Mouse (Mus musculus) limb, embryonic 14.5 days (tissue): ENCODE results near the gene Akap13. TPM values are rescaled to one million over a fixed set of nuclear protein-coding genes. Genes with fewer than 3 reads are reported as not detected.

ENCODE experiments used
- ATAC-seq: fragments of 200-750 bp; cut with Nextera tagmentation; 2 replicates; pipeline ENCODE4 v1.8.0; 2017; ENCODE audit warnings: low read depth, moderate number of reproducible peaks, moderate TSS enrichment; ENCODE audit not compliant: low FRiP score
- DNase-seq: peaks from one replicate; pipeline ENCODE4 v3.0.0-alpha.2; 2015; ENCODE audit warnings: low spot score
- H3K27ac ChIP-seq: fragments of 300-500 bp; sonication (generic); replicated peaks from 2 replicates; pipeline ENCODE4 v1.5.1; 2014; ENCODE audit warnings: low read depth, mild to moderate bottlenecking, low read length, moderate library complexity, mixed read lengths
- H3K27me3 ChIP-seq: fragments of 300-500 bp; sonication (generic); 2 replicates; pipeline ENCODE4 v1.6.1; 2014; ENCODE audit warnings: low read length, mixed read lengths; ENCODE audit not compliant: control insufficient read depth, insufficient read depth
- H3K36me3 ChIP-seq: fragments of 300-500 bp; sonication (generic); 2 replicates; pipeline ENCODE4 v1.6.1; 2014; ENCODE audit warnings: mild to moderate bottlenecking, low read length, moderate library complexity, mixed read lengths; ENCODE audit not compliant: control insufficient read depth, insufficient read depth
- H3K4me1 ChIP-seq: fragments of 300-500 bp; sonication (generic); 2 replicates; pipeline ENCODE4 v1.6.1; 2014; ENCODE audit warnings: antibody characterized with exemption, low read length, mixed read lengths; ENCODE audit not compliant: control insufficient read depth, insufficient read depth
- H3K4me2 ChIP-seq: fragments of 300-500 bp; sonication (generic); replicated peaks from 2 replicates; pipeline ENCODE4 v1.6.1; 2014; ENCODE audit warnings: low read depth, mild to moderate bottlenecking, low read length, moderate library complexity; ENCODE audit not compliant: severe bottlenecking
- H3K4me3 ChIP-seq: fragments of 300-500 bp; sonication (generic); replicated peaks from 2 replicates; pipeline ENCODE4 v1.5.1; 2014; ENCODE audit warnings: low read length
- H3K9ac ChIP-seq: fragments of 300-500 bp; sonication (generic); 2 replicates; pipeline ENCODE4 v1.6.1; 2014; ENCODE audit warnings: mild to moderate bottlenecking, low read depth, low read length, moderate library complexity; ENCODE audit not compliant: severe bottlenecking
- H3K9me3 ChIP-seq: fragments of 300-500 bp; sonication (generic); 2 replicates; pipeline ENCODE4 v1.6.1; 2016; ENCODE audit warnings: low read length; ENCODE audit not compliant: control insufficient read depth
- POLR2A ChIP-seq: fragments of 200-500 bp; IDR thresholded peaks from 2 replicates; pipeline ENCODE4 v1.8.0; 2012; ENCODE audit warnings: inconsistent platforms, mild to moderate bottlenecking, moderate library complexity, borderline replicate concordance; ENCODE audit not compliant: insufficient read depth, insufficient read length; ENCODE audit errors: extremely low read depth
- WGBS: fragments of 180-500 bp; shearing (Covaris S2); extraction: QIAGEN DNeasy Blood & Tissue Kit; methylation state at CpG from one replicate; pipeline ENCODE4 v1.1.7; 2014; 5-methylcytosine and 5-hydroxymethylcytosine counted together
- polyA plus RNA-seq, 2 experiments: library from polyadenylated mRNA; depleted of rRNA in 1 of 2; stranded (reverse) in 1 of 2; unstranded in 1 of 2; fragments of >200 nt; fragmentation: Nextera tagmentation in 1 of 2; extraction: Ambion mirVana in 1 of 2; gene quantifications; 2 replicates each; pipeline versions ENCODE4 v1.2.1 to v1.2.3; 2012 to 2014

Gene Akap13
- polyA plus RNA-seq, 2 experiments: 18.7 to 51.4 TPM

DNA sequence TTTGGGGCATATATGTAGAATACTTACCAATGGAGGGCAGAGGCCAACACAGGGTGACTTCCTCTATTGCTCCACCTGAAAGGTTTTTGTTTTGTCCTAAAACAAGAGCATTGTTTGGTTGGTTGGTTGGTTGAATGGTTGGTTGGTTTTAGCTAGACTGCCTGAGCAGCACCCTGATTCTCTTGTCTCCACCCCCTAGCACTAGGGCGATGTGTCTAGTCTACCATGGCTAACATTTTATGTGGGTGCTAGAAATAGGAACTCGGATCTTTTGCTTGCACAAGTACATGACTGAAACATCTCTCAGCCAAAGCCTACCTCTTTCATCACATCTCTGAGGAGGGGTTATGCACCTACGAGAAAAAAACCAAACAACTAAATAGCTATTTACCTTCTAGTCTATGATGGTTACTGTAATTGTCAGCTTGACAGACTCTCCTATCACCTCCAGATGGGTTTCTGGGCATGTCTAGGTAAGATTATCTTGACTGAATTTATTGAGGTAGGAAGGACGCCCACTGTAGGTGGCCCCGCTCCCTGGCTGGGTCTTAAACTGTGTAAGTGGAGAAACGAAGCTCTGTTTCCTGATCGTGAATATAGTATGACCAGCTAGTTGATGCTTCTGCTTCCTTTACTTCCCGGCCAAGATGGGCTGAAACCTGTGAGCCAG, 134.1 kb downstream of the Akap13 start:
- H3K27me3 ChIP-seq: no peaks in the 10 kb centered on the region
- peaks cover 13% of the 10 kb centered on the region; the same call in 1 of the 2 replicates for H3K36me3 ChIP-seq
- H3K4me2 ChIP-seq: no peak overlapping the region
- DNase-seq (no peak), ATAC-seq (no peak)
- 90% methylated on average over 8 of the region's 8 CpGs for WGBS
- H3K4me1 ChIP-seq: no peaks in the 10 kb centered on the region
- H3K27ac ChIP-seq: no peak overlapping the region
- no peak overlapping the region for H3K9ac ChIP-seq
- no peak for TF ChIP-seq POLR2A
- no peak overlapping the region for H3K4me3 ChIP-seq
- no peaks in the 10 kb centered on the region for H3K9me3 ChIP-seq

GRCm38 (mm10) chr7:75591961-75592360, 136.6 kb downstream of the Akap13 start:
- Histone ChIP-seq H3K27me3 (no peaks in the 10 kb centered on the region), H3K27ac (no peak overlapping the region), H3K4me1 (peaks cover 9% of the 10 kb centered on the region; the same call in 1 of the 2 replicates), H3K4me2 (no peak overlapping the region), H3K9me3 (no peaks in the 10 kb centered on the region), H3K36me3 (peaks cover 7% of the 10 kb centered on the region; the same call in 1 of the 2 replicates), H3K4me3 (no peak overlapping the region), H3K9ac (no peak overlapping the region)
- 54% methylated on average over 1 of the region's 1 CpGs for WGBS
- no peak for TF ChIP-seq POLR2A
- DNase-seq: no peak
- ATAC-seq: no peak

GRCm38 (mm10) chr7:75594801-75595200, 139.5 kb downstream of the Akap13 start:
- no peaks in the 10 kb centered on the region for H3K27me3 ChIP-seq
- TF ChIP-seq POLR2A: no peak
- DNase-seq (no peak), ATAC-seq (no peak)
- no peaks in the 10 kb centered on the region for H3K9me3 ChIP-seq
- H3K4me2 ChIP-seq: no peak overlapping the region
- peaks cover 3% of the 10 kb centered on the region; the same call in 1 of the 2 replicates for H3K36me3 ChIP-seq
- H3K4me1 ChIP-seq: peaks cover 9% of the 10 kb centered on the region; the same call in 1 of the 2 replicates
- no peak overlapping the region for H3K27ac ChIP-seq
- H3K4me3 ChIP-seq: no peak overlapping the region
- 47% methylated on average over 5 of the region's 5 CpGs for WGBS
- H3K9ac ChIP-seq: no peak overlapping the region

DNA sequence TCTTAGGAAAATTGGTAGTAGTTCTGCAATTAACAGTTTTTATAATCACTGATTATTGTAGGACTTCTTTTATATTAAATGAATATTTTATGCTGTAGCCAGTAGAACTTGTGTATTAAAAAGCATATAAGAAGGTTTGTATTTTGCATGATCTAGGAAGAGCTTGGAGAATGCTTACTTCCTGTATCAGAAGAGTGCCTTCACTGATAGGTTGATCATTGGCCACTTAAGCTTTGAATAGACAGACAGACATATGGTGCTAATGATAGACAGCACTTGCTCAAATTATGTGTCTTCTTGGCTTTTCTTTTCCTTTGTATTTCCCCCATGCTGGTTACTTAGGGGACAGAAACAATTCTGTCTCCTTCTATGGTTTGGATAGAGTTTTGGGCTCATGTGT, 139.9 kb downstream of the Akap13 start:
- no peak for ATAC-seq

GRCm38 (mm10) chr7:75596058-75596748, 140.9 kb downstream of the Akap13 start:
- 57% methylated on average over 6 of the region's 6 CpGs for WGBS
- Histone ChIP-seq H3K27ac (no peak overlapping the region), H3K4me2 (no peak overlapping the region), H3K9me3 (no peaks in the 10 kb centered on the region), H3K4me1 (peaks cover 9% of the 10 kb centered on the region; the same call in 1 of the 2 replicates), H3K9ac (no peak overlapping the region), H3K36me3 (no peaks in the 10 kb centered on the region), H3K4me3 (no peak overlapping the region), H3K27me3 (no peaks in the 10 kb centered on the region)
- no peak for TF ChIP-seq POLR2A
- no peak for ATAC-seq
- DNase-seq: no peak

More for the DNA sequence above, 139.9 kb downstream of the Akap13 start:
- no peaks in the 10 kb centered on the region for H3K9me3 ChIP-seq
- peaks cover 9% of the 10 kb centered on the region; the same call in 1 of the 2 replicates for H3K4me1 ChIP-seq
- DNase-seq: no peak
- no peaks in the 10 kb centered on the region for H3K27me3 ChIP-seq
- H3K4me2 ChIP-seq: no peak overlapping the region
- peaks cover 3% of the 10 kb centered on the region; the same call in 1 of the 2 replicates for H3K36me3 ChIP-seq
- no peak overlapping the region for H3K4me3 ChIP-seq
- H3K9ac ChIP-seq: no peak overlapping the region
- TF ChIP-seq POLR2A: no peak
- no peak overlapping the region for H3K27ac ChIP-seq
